Mouse (Mus musculus) liver, embryonic 16.5 days (tissue): ENCODE results near the gene Lipt1. TPM values are rescaled to one million over a fixed set of nuclear protein-coding genes. Genes with fewer than 3 reads are reported as not detected.

Experiments used
- ATAC-seq: fragments of 200-750 bp; cut with Nextera tagmentation; 2 replicates; pipeline ENCODE4 v1.8.0; 2017; ENCODE audit warnings: low read depth, mild to moderate bottlenecking, moderate number of reproducible peaks, moderate library complexity
- H3K27ac ChIP-seq: fragments of 300-500 bp; sonication (generic); 2 replicates; pipeline ENCODE4 v1.5.1; 2014; ENCODE audit warnings: mild to moderate bottlenecking, low read length
- H3K27me3 ChIP-seq: fragments of 300-500 bp; sonication (generic); 2 replicates; pipeline ENCODE4 v1.6.1; 2014; ENCODE audit warnings: low read depth, low read length, mixed read lengths; ENCODE audit not compliant: control insufficient read depth, insufficient read depth
- H3K36me3 ChIP-seq: fragments of 300-500 bp; sonication (generic); 2 replicates; pipeline ENCODE4 v1.6.1; 2014; ENCODE audit warnings: mild to moderate bottlenecking; ENCODE audit not compliant: control insufficient read depth, insufficient read depth
- H3K4me1 ChIP-seq: fragments of 300-500 bp; sonication (generic); 2 replicates; pipeline ENCODE4 v1.6.1; 2014; ENCODE audit warnings: low read depth, low read length, mixed read lengths; ENCODE audit not compliant: control insufficient read depth
- H3K4me2 ChIP-seq: fragments of 300-500 bp; sonication (generic); 2 replicates; pipeline ENCODE4 v1.6.1; 2014; ENCODE audit warnings: low read depth, low read length, mixed read lengths
- H3K4me3 ChIP-seq: fragments of 300-500 bp; sonication (generic); 2 replicates; pipeline ENCODE4 v1.5.1; 2014; ENCODE audit warnings: low read depth, mild to moderate bottlenecking, low read length
- H3K9ac ChIP-seq: fragments of 300-500 bp; sonication (generic); 2 replicates; pipeline ENCODE4 v1.6.1; 2014; ENCODE audit warnings: low read depth, low read length
- H3K9me3 ChIP-seq: fragments of 300-500 bp; sonication (generic); replicated peaks from 2 replicates; pipeline ENCODE4 v1.6.1; 2016; ENCODE audit warnings: low read length; ENCODE audit not compliant: control insufficient read depth
- WGBS: fragments of 180-500 bp; shearing (Covaris S2); extraction: QIAGEN DNeasy Blood & Tissue Kit; methylation state at CpG from one replicate; pipeline ENCODE4 v1.1.7; 2014; ENCODE audit not compliant: insufficient replicate concordance; 5-methylcytosine and 5-hydroxymethylcytosine counted together
- polyA plus RNA-seq: library from polyadenylated mRNA; unstranded; fragments of >200 nt; fragmentation: Nextera tagmentation; extraction: Ambion mirVana; gene quantifications from 2 replicates; pipeline ENCODE4 v1.2.1, GENCODE M21; 2015

Lipt1 gene
- polyA plus RNA-seq, 1 experiment from 2014 or later: 4.2 TPM

- H3K9ac ChIP-seq: no peak overlapping the region
- no peaks in the 10 kb centered on the region for H3K36me3 ChIP-seq
- no peak for ATAC-seq
- no peak overlapping the region for H3K27ac ChIP-seq
- H3K27me3 ChIP-seq: no peaks in the 10 kb centered on the region
- H3K4me1 ChIP-seq: no peaks in the 10 kb centered on the region
- 65% methylated on average over 13 of the region's 13 CpGs for WGBS
- H3K4me3 ChIP-seq: no peak overlapping the region
- H3K9me3 ChIP-seq: no peaks in the 10 kb centered on the region
- H3K4me2 ChIP-seq: no peak overlapping the region
Observed at GRCm38 (mm10) chr1:37917666-37918065, 46.1 kb downstream of the Lipt1 start.

GRCm38 (mm10) chr1:37918096-37918495 lies 46.6 kb downstream of the Lipt1 start:
- no peak overlapping the region for H3K9ac ChIP-seq
- H3K9me3 ChIP-seq: no peaks in the 10 kb centered on the region
- no peaks in the 10 kb centered on the region for H3K27me3 ChIP-seq
- no peak overlapping the region for H3K4me3 ChIP-seq
- H3K36me3 ChIP-seq: no peaks in the 10 kb centered on the region
- no peak for ATAC-seq
- H3K27ac ChIP-seq: no peak overlapping the region
- no peaks in the 10 kb centered on the region for H3K4me1 ChIP-seq
- 54% methylated on average over 6 of the region's 6 CpGs for WGBS
- H3K4me2 ChIP-seq: no peak overlapping the region

DNA sequence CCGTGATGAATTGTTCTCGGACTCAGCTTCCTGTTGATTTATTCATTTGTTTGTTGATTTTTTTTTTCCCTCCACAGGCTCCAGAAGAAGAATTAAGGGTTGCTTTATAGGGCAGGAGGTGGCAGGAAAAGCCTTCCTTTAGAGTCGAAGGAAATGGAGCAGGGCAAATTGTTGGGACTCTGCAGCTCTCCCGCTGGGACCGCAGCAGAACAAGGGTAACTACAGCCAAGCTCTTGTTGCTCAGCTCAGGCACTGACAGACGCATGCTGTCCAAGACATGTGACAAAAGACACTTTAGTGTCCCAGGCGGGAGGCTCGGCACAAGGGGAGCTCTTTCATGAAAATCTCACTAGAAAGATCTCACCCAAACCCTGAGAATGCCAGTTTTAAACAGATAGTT lies 51.0 kb downstream of the Lipt1 start:
- H3K9ac ChIP-seq: no peak overlapping the region
- H3K9me3 ChIP-seq: no peaks in the 10 kb centered on the region
- ATAC-seq: no peak
- H3K4me2 ChIP-seq: no peak overlapping the region
- 51% methylated on average over 8 of the region's 8 CpGs for WGBS
- no peak overlapping the region for H3K27ac ChIP-seq
- H3K27me3 ChIP-seq: no peaks in the 10 kb centered on the region
- H3K36me3 ChIP-seq: no peaks in the 10 kb centered on the region
- no peak overlapping the region for H3K4me3 ChIP-seq
- no peaks in the 10 kb centered on the region for H3K4me1 ChIP-seq

Other genes starting within 250 kb of the Lipt1 start
- gene 2010300C02Rik, start 151.7 kb upstream of the Lipt1 start, polyA plus RNA-seq: 0.23 and 0.42 TPM in 2 replicates
- gene Tsga10, start 5.3 kb upstream of the Lipt1 start, polyA plus RNA-seq: 1.1 and 1.4 TPM in 2 replicates
- 10.3 and 11.1 TPM in 2 replicates for gene Mitd1, start 18.7 kb downstream of the Lipt1 start, polyA plus RNA-seq
- gene Mrpl30, start 18.7 kb downstream of the Lipt1 start, polyA plus RNA-seq: 130 and 141 TPM in 2 replicates
- gene Lyg2, start 44.8 kb downstream of the Lipt1 start, polyA plus RNA-seq: not detected in 2 replicates
- not detected in 2 replicates for gene Lyg1, start 86.0 kb downstream of the Lipt1 start, polyA plus RNA-seq
- gene Txndc9, start 126.2 kb downstream of the Lipt1 start, polyA plus RNA-seq: 52.9 and 61.3 TPM in 2 replicates
- 13.1 and 14.7 TPM in 2 replicates for gene Eif5b, start 126.3 kb downstream of the Lipt1 start, polyA plus RNA-seq